Mouse (Mus musculus) frontal cortex, postnatal 25 days (tissue): ENCODE measurements around the gene Lars2.
"Not testable (repeated sequence)": the region's sequence is repeated elsewhere in the genome, so short reads cannot be mapped to it uniquely, and the experiment has no call there.

Experiments used
- DNase-seq, 2 experiments: peaks; one replicate each; pipeline ENCODE4 v3.0.0; 2022; ENCODE audit warnings: low spot score in 2 of 2

Gene Lars2

GRCm38 (mm10) chr9:123366708-123367385 lies at the start of gene Lars2:
TSS of gene Lars2 (plus strand) at chr9:123366927.
- peak; percentile 77 to 83 for DNase-seq

GRCm38 (mm10) chr9:123326106-123326505 lies 40.6 kb upstream of the Lars2 start:
- DNase-seq, result no peak

- no peak for DNase-seq
Observed at GRCm38 (mm10) chr9:123328336-123328735, 38.4 kb upstream of the Lars2 start.

GRCm38 (mm10) chr9:123329831-123330230 lies 36.9 kb upstream of the Lars2 start:
- DNase-seq, result no peak

GRCm38 (mm10) chr9:123330271-123330670 lies 36.5 kb upstream of the Lars2 start:
- not testable (repeated sequence) for DNase-seq

- DNase-seq, result no peak
Observed at GRCm38 (mm10) chr9:123333479-123333878, 33.2 kb upstream of the Lars2 start.

- no peak for DNase-seq
Observed at GRCm38 (mm10) chr9:123335044-123335670, 31.6 kb upstream of the Lars2 start.

- no peak for DNase-seq
Observed at GRCm38 (mm10) chr9:123339651-123340144, 27.0 kb upstream of the Lars2 start.

GRCm38 (mm10) chr9:123341256-123341655 lies 25.5 kb upstream of the Lars2 start:
- no peak for DNase-seq

- no peak for DNase-seq
Observed at GRCm38 (mm10) chr9:123343069-123343468, 23.7 kb upstream of the Lars2 start.

- not testable (repeated sequence) for DNase-seq
Observed at GRCm38 (mm10) chr9:123349286-123349685, 17.4 kb upstream of the Lars2 start.

GRCm38 (mm10) chr9:123359981-123360380 lies 6.7 kb upstream of the Lars2 start:
- DNase-seq, result no peak

- DNase-seq, result no peak
Observed at GRCm38 (mm10) chr9:123365353-123365752, 1.4 kb upstream of the Lars2 start.

- peak in 1 of 2 experiments; percentile 10 for DNase-seq
Observed at GRCm38 (mm10) chr9:123365942-123366707, 602 bp upstream of the Lars2 start.

- DNase-seq, result no peak
Observed at GRCm38 (mm10) chr9:123367636-123368035, 909 bp downstream of the Lars2 start.

- DNase-seq, result no peak
Observed at GRCm38 (mm10) chr9:123382399-123382798, 15.7 kb downstream of the Lars2 start.

GRCm38 (mm10) chr9:123384696-123385095 lies 18.0 kb downstream of the Lars2 start:
- DNase-seq, result peak in 1 of 2 experiments; percentile 14

- DNase-seq, result no peak
Observed at GRCm38 (mm10) chr9:123385352-123386198, 18.8 kb downstream of the Lars2 start.

- no peak for DNase-seq
Observed at GRCm38 (mm10) chr9:123386347-123386746, 19.6 kb downstream of the Lars2 start.

- DNase-seq, result not testable (repeated sequence)
Observed at GRCm38 (mm10) chr9:123388087-123389007, 21.6 kb downstream of the Lars2 start.
